Mouse (Mus musculus): ENCODE measurements at regions not wholly inside any gene's neighbourhood (a gene's known extent, or its start where the extent isn't known, plus 50 kb on each side); places are given as distances from the start of the nearest gene placed in this dataset.

DNA sequence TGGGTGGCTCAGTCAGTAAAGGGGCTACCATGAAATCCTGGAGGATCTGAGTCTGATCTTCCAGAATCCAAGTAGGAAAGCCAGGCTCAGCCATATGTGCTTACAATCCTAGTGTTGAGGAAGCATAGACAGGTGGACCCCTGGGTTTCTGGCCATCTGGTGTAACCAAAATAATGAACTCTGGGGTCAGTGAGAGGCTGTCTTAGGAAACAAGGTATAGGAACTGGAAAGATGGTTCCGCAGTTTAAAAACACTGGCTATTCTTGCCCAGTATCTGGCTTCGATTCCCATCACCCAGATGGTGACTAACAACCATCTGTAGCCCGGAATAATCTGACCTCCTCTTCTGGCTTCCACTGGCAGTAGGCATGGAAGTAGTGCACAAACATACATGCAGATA is 591.6 kb downstream of the Insc start:
- no peaks in the 10 kb centered on the region for H3K4me1 ChIP-seq (ENCODE audit: control insufficient read depth, insufficient read depth, low read length)
- H3K27me3 ChIP-seq (ENCODE audit: control insufficient read depth, insufficient read depth, low read length) = no peaks in the 10 kb centered on the region
- H3K36me3 ChIP-seq (ENCODE audit: control insufficient read depth, insufficient read depth, low read length) = no peaks in the 10 kb centered on the region
- H3K4me3 ChIP-seq (ENCODE audit: insufficient read depth, low read depth, low read length) = no peak overlapping the region
- WGBS = 91% methylated on average over 3 of the region's 3 CpGs
- no peak for DNase-seq (ENCODE audit: extremely low read depth, low read depth, low spot score)
- H3K9ac ChIP-seq (ENCODE audit: low read depth, low read length) = no peak overlapping the region
- TF ChIP-seq CTCF (IDR thresholded peaks at IDR 0.05; ENCODE audit: low read depth, low read length) = no peak
- H3K27ac ChIP-seq (replicated peaks; ENCODE audit: insufficient read depth, low read depth, low read length) = no peak overlapping the region
- H3K79me2 ChIP-seq (ENCODE audit: control insufficient read depth, insufficient read depth, low read length) = no peaks in the 10 kb centered on the region

DNA sequence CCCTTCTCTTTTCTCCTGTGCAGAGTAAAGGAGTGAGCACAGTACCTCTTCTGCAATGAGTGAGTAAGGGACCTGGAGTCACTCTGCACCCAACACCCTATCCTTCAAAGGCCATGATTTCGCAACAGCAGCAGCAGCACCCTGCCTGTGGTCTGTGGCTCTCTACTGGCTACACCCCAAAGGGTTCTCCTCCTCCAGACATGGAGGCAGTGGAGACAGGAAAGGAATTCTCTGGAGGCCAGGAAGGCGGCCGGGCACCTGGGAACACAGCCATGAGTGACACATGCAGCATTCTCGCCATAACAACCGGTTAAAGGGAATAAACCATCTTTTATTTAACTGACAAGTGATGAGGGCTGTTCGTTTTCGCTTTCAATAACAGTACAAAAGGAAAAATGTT is 596.7 kb downstream of the Insc start:
- no peak for DNase-seq (ENCODE audit: extremely low read depth, low read depth, low spot score)

DNA sequence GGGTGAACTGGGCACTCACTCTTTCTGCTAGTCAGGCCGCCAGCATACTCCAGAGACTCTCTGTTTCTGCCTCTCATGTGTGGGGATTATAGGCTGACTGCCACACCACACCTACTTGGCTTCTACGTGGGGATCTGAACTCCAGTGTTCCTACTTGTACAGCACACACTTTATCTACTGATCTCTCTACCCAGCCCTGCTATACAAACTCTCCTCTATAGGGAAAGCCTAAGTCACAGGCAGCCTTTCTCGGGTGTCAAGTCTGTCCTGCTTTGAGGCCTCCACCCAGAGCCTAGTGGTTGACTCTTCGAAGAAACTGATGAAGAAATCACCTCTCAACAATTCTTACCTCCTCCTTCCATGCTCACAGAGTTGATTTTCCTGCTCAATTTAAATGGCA is 597.5 kb downstream of the Insc start:
- DNase-seq (ENCODE audit: extremely low read depth, low read depth, low spot score) = no peak
- Histone ChIP-seq H3K79me2 (ENCODE audit: control insufficient read depth, insufficient read depth, low read length) (no peaks in the 10 kb centered on the region), H3K4me1 (ENCODE audit: control insufficient read depth, insufficient read depth, low read length) (no peaks in the 10 kb centered on the region), H3K9ac (ENCODE audit: low read depth, low read length) (no peak overlapping the region), H3K36me3 (ENCODE audit: control insufficient read depth, insufficient read depth, low read length) (no peaks in the 10 kb centered on the region), H3K27me3 (ENCODE audit: control insufficient read depth, insufficient read depth, low read length) (no peaks in the 10 kb centered on the region), H3K27ac (replicated peaks; ENCODE audit: insufficient read depth, low read depth, low read length) (no peak overlapping the region), H3K4me3 (ENCODE audit: insufficient read depth, low read depth, low read length) (no peak overlapping the region)
- TF ChIP-seq POLR2A (IDR thresholded peaks at IDR 0.05; ENCODE audit: extremely low read depth, insufficient read depth, low read length) (no peak), CTCF (IDR thresholded peaks at IDR 0.05; ENCODE audit: low read depth, low read length) (no peak)
- WGBS = 69% methylated on average over 4 of the region's 4 CpGs

More for the DNA sequence above, 596.7 kb downstream of the Insc start:
- H3K4me3 ChIP-seq (ENCODE audit: insufficient read depth, low read depth, low read length) = no peak overlapping the region
- H3K79me2 ChIP-seq (ENCODE audit: control insufficient read depth, insufficient read depth, low read length) = no peaks in the 10 kb centered on the region
- TF ChIP-seq POLR2A (IDR thresholded peaks at IDR 0.05; ENCODE audit: extremely low read depth, insufficient read depth, low read length) = no peak
- no peak for TF ChIP-seq CTCF (IDR thresholded peaks at IDR 0.05; ENCODE audit: low read depth, low read length)
- no peaks in the 10 kb centered on the region for H3K4me1 ChIP-seq (ENCODE audit: control insufficient read depth, insufficient read depth, low read length)
- H3K27me3 ChIP-seq (ENCODE audit: control insufficient read depth, insufficient read depth, low read length) = no peaks in the 10 kb centered on the region
- WGBS = 87% methylated on average over 7 of the region's 7 CpGs
- H3K9ac ChIP-seq (ENCODE audit: low read depth, low read length) = no peak overlapping the region
- no peaks in the 10 kb centered on the region for H3K36me3 ChIP-seq (ENCODE audit: control insufficient read depth, insufficient read depth, low read length)
- no peak overlapping the region for H3K27ac ChIP-seq (replicated peaks; ENCODE audit: insufficient read depth, low read depth, low read length)

DNA sequence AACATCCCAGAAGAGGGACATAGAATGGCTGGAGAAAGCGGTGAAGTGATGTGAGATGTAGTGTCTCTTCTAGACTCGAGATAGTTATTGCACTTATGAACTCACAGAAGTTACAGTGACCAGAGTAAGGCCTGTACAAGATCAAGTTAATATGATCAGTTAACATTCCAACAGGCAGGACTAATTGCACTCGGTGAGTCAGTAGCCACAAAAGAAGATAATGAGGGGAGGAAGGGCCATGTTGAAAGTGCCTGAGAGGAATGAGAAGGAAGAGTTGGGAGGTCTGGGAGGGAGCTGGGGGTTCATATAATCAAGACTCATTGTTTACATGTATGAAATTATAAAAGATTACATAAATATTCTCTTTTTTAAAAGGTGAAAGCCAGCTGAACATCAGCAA is 602.3 kb downstream of the Insc start:
- no peak overlapping the region for H3K27ac ChIP-seq (replicated peaks; ENCODE audit: insufficient read depth, low read depth, low read length)
- no peak for DNase-seq (ENCODE audit: extremely low read depth, low read depth, low spot score)
- no peaks in the 10 kb centered on the region for H3K4me1 ChIP-seq (ENCODE audit: control insufficient read depth, insufficient read depth, low read length)
- H3K36me3 ChIP-seq (ENCODE audit: control insufficient read depth, insufficient read depth, low read length) = no peaks in the 10 kb centered on the region
- WGBS = 91% methylated on average over 3 of the region's 3 CpGs
- H3K4me3 ChIP-seq (ENCODE audit: insufficient read depth, low read depth, low read length) = no peak overlapping the region
- H3K79me2 ChIP-seq (ENCODE audit: control insufficient read depth, insufficient read depth, low read length) = no peaks in the 10 kb centered on the region
- TF ChIP-seq POLR2A (IDR thresholded peaks at IDR 0.05; ENCODE audit: extremely low read depth, insufficient read depth, low read length) = no peak
- TF ChIP-seq CTCF (IDR thresholded peaks at IDR 0.05; ENCODE audit: low read depth, low read length) = no peak
- no peaks in the 10 kb centered on the region for H3K27me3 ChIP-seq (ENCODE audit: control insufficient read depth, insufficient read depth, low read length)
- no peak overlapping the region for H3K9ac ChIP-seq (ENCODE audit: low read depth, low read length)

DNA sequence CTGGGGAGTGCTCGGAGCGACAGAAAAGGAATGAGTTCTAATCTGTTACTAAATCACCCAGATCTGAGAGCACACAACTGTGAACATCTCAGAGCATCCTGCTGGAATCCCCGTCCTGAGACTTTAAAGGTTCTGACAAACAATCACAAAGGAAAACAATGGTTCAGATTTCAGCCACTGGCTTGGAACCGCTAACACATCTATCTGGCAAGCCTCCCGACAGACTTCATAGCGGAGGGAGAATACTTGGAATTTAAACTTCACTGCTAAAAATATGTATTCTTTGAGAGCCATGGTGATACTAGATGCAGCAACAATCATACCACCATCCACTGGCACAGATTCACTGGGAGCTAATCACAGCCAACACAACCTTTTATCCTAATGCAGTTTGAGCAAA is 615.2 kb downstream of the Insc start:
- 74% methylated on average over 6 of the region's 6 CpGs for WGBS

DNA sequence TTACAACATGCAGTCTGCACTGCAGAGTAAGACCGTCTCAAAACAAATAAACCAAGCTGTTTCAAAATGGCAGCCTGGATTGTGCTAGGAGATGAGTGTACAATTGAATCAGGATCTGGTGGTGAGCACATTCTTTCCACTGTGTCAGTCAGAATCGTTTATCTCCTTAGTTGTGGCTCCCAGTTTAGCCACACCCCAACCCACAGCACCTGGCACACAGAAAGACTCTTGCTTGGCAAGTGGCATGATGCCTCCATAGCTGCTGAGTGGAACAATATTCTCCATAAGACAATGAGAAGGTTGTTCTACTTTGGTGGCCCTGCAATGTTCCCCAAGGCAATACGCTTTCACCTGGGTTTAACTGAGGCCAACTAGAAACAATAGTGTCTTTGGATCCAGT is 616.6 kb downstream of the Insc start:
- no peak overlapping the region for H3K4me3 ChIP-seq (ENCODE audit: insufficient read depth, low read depth, low read length)
- H3K4me1 ChIP-seq (ENCODE audit: control insufficient read depth, insufficient read depth, low read length) = no peaks in the 10 kb centered on the region
- no peak overlapping the region for H3K27ac ChIP-seq (replicated peaks; ENCODE audit: insufficient read depth, low read depth, low read length)
- no peaks in the 10 kb centered on the region for H3K27me3 ChIP-seq (ENCODE audit: control insufficient read depth, insufficient read depth, low read length)
- H3K9ac ChIP-seq (ENCODE audit: low read depth, low read length) = no peak overlapping the region
- DNase-seq (ENCODE audit: extremely low read depth, low read depth, low spot score) = no peak
- TF ChIP-seq CTCF (IDR thresholded peaks at IDR 0.05; ENCODE audit: low read depth, low read length) (no peak), POLR2A (IDR thresholded peaks at IDR 0.05; ENCODE audit: extremely low read depth, insufficient read depth, low read length) (no peak)
- no peaks in the 10 kb centered on the region for H3K36me3 ChIP-seq (ENCODE audit: control insufficient read depth, insufficient read depth, low read length)
- 83% methylated on average over 3 of the region's 3 CpGs for WGBS
- no peaks in the 10 kb centered on the region for H3K79me2 ChIP-seq (ENCODE audit: control insufficient read depth, insufficient read depth, low read length)

More for the DNA sequence above, 615.2 kb downstream of the Insc start:
- H3K79me2 ChIP-seq (ENCODE audit: control insufficient read depth, insufficient read depth, low read length) = no peaks in the 10 kb centered on the region
- no peak overlapping the region for H3K27ac ChIP-seq (replicated peaks; ENCODE audit: insufficient read depth, low read depth, low read length)
- H3K27me3 ChIP-seq (ENCODE audit: control insufficient read depth, insufficient read depth, low read length) = no peaks in the 10 kb centered on the region
- TF ChIP-seq POLR2A (IDR thresholded peaks at IDR 0.05; ENCODE audit: extremely low read depth, insufficient read depth, low read length) (no peak), CTCF (IDR thresholded peaks at IDR 0.05; ENCODE audit: low read depth, low read length) (no peak)
- no peaks in the 10 kb centered on the region for H3K36me3 ChIP-seq (ENCODE audit: control insufficient read depth, insufficient read depth, low read length)
- no peak overlapping the region for H3K4me3 ChIP-seq (ENCODE audit: insufficient read depth, low read depth, low read length)
- no peaks in the 10 kb centered on the region for H3K4me1 ChIP-seq (ENCODE audit: control insufficient read depth, insufficient read depth, low read length)
- no peak overlapping the region for H3K9ac ChIP-seq (ENCODE audit: low read depth, low read length)
- no peak for DNase-seq (ENCODE audit: extremely low read depth, low read depth, low spot score)
